Mouse (Mus musculus): Measurements from ENCODE around the gene Tspan18. TPM values are rescaled to one million over a fixed set of nuclear protein-coding genes. Genes with fewer than 3 reads are reported as not detected.

Gene Tspan18
- polyA plus RNA-seq, 1 experiment from 2014 or later: 71.4 TPM

GRCm38 (mm10) chr2:93217015-93217414 is 117.3 kb downstream of the Tspan18 start:
- Histone ChIP-seq H3K27ac (ENCODE audit: low read depth, low read length) (peak overlapping the region; percentile 18; the same call in 1 of the 2 replicates), H3K9ac (ENCODE audit: low read depth, low read length) (no peak overlapping the region), H3K27me3 (ENCODE audit: control insufficient read depth, insufficient read depth, low read length) (no peaks in the 10 kb centered on the region), H3K4me1 (replicated peaks; ENCODE audit: control insufficient read depth, insufficient read depth, low read length) (peaks cover 5% of the 10 kb centered on the region; the same call in 1 of the 2 replicates), H3K4me3 (ENCODE audit: low read depth, low read length) (no peak overlapping the region), H3K4me2 (replicated peaks; ENCODE audit: low read depth, low read length) (no peak overlapping the region), H3K9me3 (ENCODE audit: control insufficient read depth, low read length) (no peaks in the 10 kb centered on the region), H3K36me3 (ENCODE audit: control insufficient read depth, insufficient read depth, low read length) (no peaks in the 10 kb centered on the region)
- 11% methylated on average over 7 of the region's 7 CpGs for WGBS
- DNase-seq (ENCODE audit: low spot score) (peak; percentile 91), ATAC-seq (ENCODE audit: low FRiP score) (peak; percentile 80)

GRCm38 (mm10) chr2:93215790-93216189 is 118.5 kb downstream of the Tspan18 start:
- ATAC-seq (ENCODE audit: low FRiP score) (no peak), DNase-seq (ENCODE audit: low spot score) (no peak)
- Histone ChIP-seq H3K4me3 (ENCODE audit: low read depth, low read length) (no peak overlapping the region), H3K4me2 (replicated peaks; ENCODE audit: low read depth, low read length) (no peak overlapping the region), H3K9ac (ENCODE audit: low read depth, low read length) (no peak overlapping the region), H3K36me3 (ENCODE audit: control insufficient read depth, insufficient read depth, low read length) (no peaks in the 10 kb centered on the region), H3K9me3 (ENCODE audit: control insufficient read depth, low read length) (no peaks in the 10 kb centered on the region), H3K27me3 (ENCODE audit: control insufficient read depth, insufficient read depth, low read length) (no peaks in the 10 kb centered on the region), H3K4me1 (replicated peaks; ENCODE audit: control insufficient read depth, insufficient read depth, low read length) (peaks cover 5% of the 10 kb centered on the region; the same call in 1 of the 2 replicates), H3K27ac (ENCODE audit: low read depth, low read length) (no peak overlapping the region)
- 75% methylated on average over 10 of the region's 10 CpGs for WGBS

GRCm38 (mm10) chr2:93214192-93214591 is 120.1 kb downstream of the Tspan18 start:
- Histone ChIP-seq H3K9ac (ENCODE audit: low read depth, low read length) (no peak overlapping the region), H3K36me3 (ENCODE audit: control insufficient read depth, insufficient read depth, low read length) (no peaks in the 10 kb centered on the region), H3K27ac (ENCODE audit: low read depth, low read length) (no peak overlapping the region), H3K4me1 (replicated peaks; ENCODE audit: control insufficient read depth, insufficient read depth, low read length) (peaks cover 5% of the 10 kb centered on the region; the same call in 1 of the 2 replicates), H3K27me3 (ENCODE audit: control insufficient read depth, insufficient read depth, low read length) (no peaks in the 10 kb centered on the region), H3K4me3 (ENCODE audit: low read depth, low read length) (no peak overlapping the region), H3K9me3 (ENCODE audit: control insufficient read depth, low read length) (no peaks in the 10 kb centered on the region), H3K4me2 (replicated peaks; ENCODE audit: low read depth, low read length) (no peak overlapping the region)
- ATAC-seq (ENCODE audit: low FRiP score): no peak
- DNase-seq (ENCODE audit: low spot score): no peak
- WGBS: 77% methylated on average over 1 of the region's 1 CpGs

- no peak for DNase-seq (ENCODE audit: low spot score)
- Histone ChIP-seq H3K27me3 (ENCODE audit: control insufficient read depth, insufficient read depth, low read length) (no peaks in the 10 kb centered on the region), H3K9me3 (ENCODE audit: control insufficient read depth, low read length) (no peaks in the 10 kb centered on the region), H3K4me3 (ENCODE audit: low read depth, low read length) (no peak overlapping the region), H3K27ac (ENCODE audit: low read depth, low read length) (no peak overlapping the region), H3K36me3 (ENCODE audit: control insufficient read depth, insufficient read depth, low read length) (0 out of 2 replicates have a peak, but pooled peaks cover 1% of the 10 kb centered on the region), H3K9ac (ENCODE audit: low read depth, low read length) (no peak overlapping the region), H3K4me2 (replicated peaks; ENCODE audit: low read depth, low read length) (no peak overlapping the region), H3K4me1 (replicated peaks; ENCODE audit: control insufficient read depth, insufficient read depth, low read length) (peaks cover 5% of the 10 kb centered on the region; the same call in 1 of the 2 replicates)
- 93% methylated on average over 2 of the region's 2 CpGs for WGBS
- ATAC-seq (ENCODE audit: low FRiP score): no peak
Measured at GRCm38 (mm10) chr2:93212865-93213264, 121.4 kb downstream of the Tspan18 start.

- 79% methylated on average over 2 of the region's 2 CpGs for WGBS
- H3K4me1 ChIP-seq (replicated peaks; ENCODE audit: control insufficient read depth, insufficient read depth, low read length): peaks cover under 1% of the 10 kb centered on the region; the same call in 1 of the 2 replicates
- H3K4me2 ChIP-seq (replicated peaks; ENCODE audit: low read depth, low read length): no peak overlapping the region
- H3K9ac ChIP-seq (ENCODE audit: low read depth, low read length): no peak overlapping the region
- H3K36me3 ChIP-seq (ENCODE audit: control insufficient read depth, insufficient read depth, low read length): 0 out of 2 replicates have a peak, but pooled peaks cover 2% of the 10 kb centered on the region
- H3K27ac ChIP-seq (ENCODE audit: low read depth, low read length): no peak overlapping the region
- DNase-seq (ENCODE audit: low spot score): no peak
- H3K9me3 ChIP-seq (ENCODE audit: control insufficient read depth, low read length): no peaks in the 10 kb centered on the region
- H3K4me3 ChIP-seq (ENCODE audit: low read depth, low read length): no peak overlapping the region
- ATAC-seq (ENCODE audit: low FRiP score): no peak
- H3K27me3 ChIP-seq (ENCODE audit: control insufficient read depth, insufficient read depth, low read length): no peaks in the 10 kb centered on the region
Measured at GRCm38 (mm10) chr2:93212386-93212785, 121.9 kb downstream of the Tspan18 start.

- Histone ChIP-seq H3K4me1 (replicated peaks; ENCODE audit: control insufficient read depth, insufficient read depth, low read length) (peaks cover 3% of the 10 kb centered on the region; the same call in 1 of the 2 replicates), H3K27ac (ENCODE audit: low read depth, low read length) (no peak overlapping the region), H3K27me3 (ENCODE audit: control insufficient read depth, insufficient read depth, low read length) (no peaks in the 10 kb centered on the region), H3K9me3 (ENCODE audit: control insufficient read depth, low read length) (no peaks in the 10 kb centered on the region), H3K36me3 (ENCODE audit: control insufficient read depth, insufficient read depth, low read length) (0 out of 2 replicates have a peak, but pooled peaks cover 3% of the 10 kb centered on the region), H3K4me3 (ENCODE audit: low read depth, low read length) (no peak overlapping the region), H3K9ac (ENCODE audit: low read depth, low read length) (no peak overlapping the region), H3K4me2 (replicated peaks; ENCODE audit: low read depth, low read length) (no peak overlapping the region)
- 100% methylated on average over 1 of the region's 1 CpGs for WGBS
- no peak for DNase-seq (ENCODE audit: low spot score)
- no peak for ATAC-seq (ENCODE audit: low FRiP score)
Measured at GRCm38 (mm10) chr2:93206126-93206525, 128.2 kb downstream of the Tspan18 start.

- H3K27ac ChIP-seq (ENCODE audit: low read depth, low read length): peak overlapping the region; percentile 25; the same call in 1 of the 2 replicates
- H3K4me2 ChIP-seq (replicated peaks; ENCODE audit: low read depth, low read length): no peak overlapping the region
- H3K4me1 ChIP-seq (replicated peaks; ENCODE audit: control insufficient read depth, insufficient read depth, low read length): peaks cover 5% of the 10 kb centered on the region; the same call in 1 of the 2 replicates
- no peak overlapping the region for H3K4me3 ChIP-seq (ENCODE audit: low read depth, low read length)
- WGBS: 79% methylated on average over 6 of the region's 6 CpGs
- H3K9ac ChIP-seq (ENCODE audit: low read depth, low read length): no peak overlapping the region
- H3K36me3 ChIP-seq (ENCODE audit: control insufficient read depth, insufficient read depth, low read length): peaks cover 15% of the 10 kb centered on the region
- no peaks in the 10 kb centered on the region for H3K9me3 ChIP-seq (ENCODE audit: control insufficient read depth, low read length)
- no peak for DNase-seq (ENCODE audit: low spot score)
- H3K27me3 ChIP-seq (ENCODE audit: control insufficient read depth, insufficient read depth, low read length): no peaks in the 10 kb centered on the region
- ATAC-seq (ENCODE audit: low FRiP score): no peak
Measured at GRCm38 (mm10) chr2:93204571-93204970, 129.7 kb downstream of the Tspan18 start.

GRCm38 (mm10) chr2:93203682-93204081 is 130.6 kb downstream of the Tspan18 start:
- Histone ChIP-seq H3K36me3 (ENCODE audit: control insufficient read depth, insufficient read depth, low read length) (peaks cover 15% of the 10 kb centered on the region), H3K4me3 (ENCODE audit: low read depth, low read length) (no peak overlapping the region), H3K4me1 (replicated peaks; ENCODE audit: control insufficient read depth, insufficient read depth, low read length) (peaks cover 5% of the 10 kb centered on the region; the same call in 1 of the 2 replicates), H3K4me2 (replicated peaks; ENCODE audit: low read depth, low read length) (no peak overlapping the region), H3K27me3 (ENCODE audit: control insufficient read depth, insufficient read depth, low read length) (no peaks in the 10 kb centered on the region), H3K9ac (ENCODE audit: low read depth, low read length) (no peak overlapping the region), H3K27ac (ENCODE audit: low read depth, low read length) (peak overlapping the region; percentile 31; the same call in 1 of the 2 replicates), H3K9me3 (ENCODE audit: control insufficient read depth, low read length) (no peaks in the 10 kb centered on the region)
- DNase-seq (ENCODE audit: low spot score): peak; percentile 78
- 14% methylated on average over 10 of the region's 10 CpGs for WGBS
- ATAC-seq (ENCODE audit: low FRiP score): peak; percentile 37

GRCm38 (mm10) chr2:93202782-93203181 is 131.5 kb downstream of the Tspan18 start:
- WGBS: 29% methylated on average over 1 of the region's 1 CpGs
- no peak overlapping the region for H3K4me2 ChIP-seq (replicated peaks; ENCODE audit: low read depth, low read length)
- peaks cover 5% of the 10 kb centered on the region; the same call in 1 of the 2 replicates for H3K4me1 ChIP-seq (replicated peaks; ENCODE audit: control insufficient read depth, insufficient read depth, low read length)
- no peak overlapping the region for H3K4me3 ChIP-seq (ENCODE audit: low read depth, low read length)
- no peaks in the 10 kb centered on the region for H3K9me3 ChIP-seq (ENCODE audit: control insufficient read depth, low read length)
- peaks cover 13% of the 10 kb centered on the region for H3K36me3 ChIP-seq (ENCODE audit: control insufficient read depth, insufficient read depth, low read length)
- DNase-seq (ENCODE audit: low spot score) (peak; percentile 50), ATAC-seq (ENCODE audit: low FRiP score) (no peak)
- H3K9ac ChIP-seq (ENCODE audit: low read depth, low read length): no peak overlapping the region
- no peaks in the 10 kb centered on the region for H3K27me3 ChIP-seq (ENCODE audit: control insufficient read depth, insufficient read depth, low read length)
- H3K27ac ChIP-seq (ENCODE audit: low read depth, low read length): peak overlapping the region; percentile 37

All from hindbrain, embryonic 11.5 days (tissue).